Mouse (Mus musculus) embryonic facial prominence, embryonic 10.5 days (tissue): Measurements from ENCODE around the gene Habp4. TPM values are rescaled to one million over a fixed set of nuclear protein-coding genes. Genes with fewer than 3 reads are reported as not detected.

Experiments
- DNase-seq: peaks from one replicate; pipeline ENCODE4 v3.0.0-alpha.2; 2017; ENCODE audit warnings: low spot score
- H3K27ac ChIP-seq: fragments of 300-500 bp; sonication (generic); replicated peaks from 2 replicates; pipeline ENCODE4 v1.5.1; 2016; ENCODE audit warnings: mild to moderate bottlenecking
- H3K27me3 ChIP-seq: fragments of 300-500 bp; sonication (generic); replicated peaks from 2 replicates; pipeline ENCODE4 v1.6.1; 2016; ENCODE audit warnings: low read depth, mild to moderate bottlenecking; ENCODE audit not compliant: poor library complexity, severe bottlenecking
- H3K36me3 ChIP-seq: fragments of 300-500 bp; sonication (generic); replicated peaks from 2 replicates; pipeline ENCODE4 v1.6.1; 2016; ENCODE audit warnings: mild to moderate bottlenecking, moderate library complexity
- H3K4me1 ChIP-seq: fragments of 300-500 bp; sonication (generic); 2 replicates; pipeline ENCODE4 v1.6.1; 2016
- H3K4me3 ChIP-seq: fragments of 300-500 bp; sonication (generic); 2 replicates; pipeline ENCODE4 v1.5.1; 2016; ENCODE audit warnings: mild to moderate bottlenecking, moderate library complexity
- H3K9me3 ChIP-seq: fragments of 300-500 bp; sonication (generic); 2 replicates; pipeline ENCODE4 v1.6.1; 2016; ENCODE audit warnings: mild to moderate bottlenecking
- WGBS: fragments of 180-500 bp; shearing (Covaris S2); methylation state at CpG from one replicate; pipeline ENCODE4 v1.1.7; 2016; 5-methylcytosine and 5-hydroxymethylcytosine counted together
- polyA plus RNA-seq: library from polyadenylated mRNA; unstranded; fragments of >200 nt; fragmentation: Nextera tagmentation; extraction: Ambion mirVana; gene quantifications from 2 replicates; pipeline ENCODE4 v1.2.1, GENCODE M21; 2016

Gene Habp4
- polyA plus RNA-seq, 1 experiment from 2014 or later = 17.4 TPM

DNA sequence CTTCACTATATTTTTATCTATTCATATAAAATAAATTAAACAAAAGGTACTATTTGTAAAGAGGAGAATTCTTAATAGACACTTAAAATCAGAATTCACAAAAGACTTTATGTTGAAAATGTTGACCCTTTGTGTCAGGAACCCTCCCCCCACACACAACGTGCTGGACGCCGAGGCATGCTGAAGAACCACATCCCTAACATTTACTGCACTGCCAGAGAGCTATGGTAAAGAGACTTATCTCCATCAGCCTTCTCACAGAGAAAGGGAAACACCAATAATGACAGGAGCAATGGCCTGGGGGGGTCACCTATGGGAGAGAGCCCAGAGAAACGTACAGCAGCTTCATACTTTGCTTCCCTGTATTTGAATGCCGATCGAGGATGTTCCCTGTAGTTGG, 46.5 kb downstream of the Habp4 start:
- DNase-seq = no peak
- H3K4me3 ChIP-seq = no peak overlapping the region
- no peaks in the 10 kb centered on the region for H3K27me3 ChIP-seq
- WGBS = 91% methylated on average over 6 of the region's 6 CpGs
- no peak overlapping the region for H3K27ac ChIP-seq
- H3K4me1 ChIP-seq = 0 out of 2 replicates have a peak, but pooled peaks cover 2% of the 10 kb centered on the region
- H3K36me3 ChIP-seq = peaks cover 43% of the 10 kb centered on the region
- no peaks in the 10 kb centered on the region for H3K9me3 ChIP-seq

- Histone ChIP-seq H3K27me3 (no peaks in the 10 kb centered on the region), H3K27ac (no peak overlapping the region), H3K9me3 (no peaks in the 10 kb centered on the region), H3K36me3 (peaks cover 46% of the 10 kb centered on the region), H3K4me1 (no peaks in the 10 kb centered on the region), H3K4me3 (no peak overlapping the region)
- 89% methylated on average over 5 of the region's 5 CpGs for WGBS
- no peak for DNase-seq
Observed at GRCm38 (mm10) chr13:64211995-64212603, 50.5 kb downstream of the Habp4 start.

GRCm38 (mm10) chr13:64214891-64215290, 53.3 kb downstream of the Habp4 start:
- Histone ChIP-seq H3K36me3 (peaks cover 43% of the 10 kb centered on the region), H3K4me3 (no peak overlapping the region), H3K4me1 (no peaks in the 10 kb centered on the region), H3K9me3 (no peaks in the 10 kb centered on the region), H3K27ac (no peak overlapping the region), H3K27me3 (no peaks in the 10 kb centered on the region)
- WGBS = 94% methylated on average over 5 of the region's 5 CpGs
- DNase-seq = no peak

DNA sequence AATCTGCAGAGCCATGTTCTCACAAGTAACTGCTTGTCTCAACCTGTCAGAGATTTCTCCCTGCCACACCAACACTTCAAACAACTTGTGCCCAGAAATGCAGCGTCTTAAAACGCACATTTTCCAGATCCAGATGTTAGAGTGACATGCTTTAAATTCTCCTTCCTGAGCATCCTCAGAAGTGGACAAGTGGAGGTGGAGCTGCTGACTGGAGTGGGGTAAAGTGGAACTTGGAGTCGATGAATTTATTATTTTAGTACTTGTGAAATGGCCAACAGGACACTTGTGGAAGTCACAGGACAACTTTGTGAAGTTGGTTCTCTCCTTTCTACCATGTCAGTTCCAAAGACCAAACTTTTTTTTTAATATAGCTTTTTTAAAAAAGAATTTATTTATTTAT, 64.1 kb downstream of the Habp4 start:
- no peak overlapping the region for H3K27ac ChIP-seq
- H3K36me3 ChIP-seq = peaks cover 9% of the 10 kb centered on the region
- 85% methylated on average over 3 of the region's 3 CpGs for WGBS
- no peak for DNase-seq
- no peak overlapping the region for H3K4me3 ChIP-seq
- no peaks in the 10 kb centered on the region for H3K4me1 ChIP-seq
- no peaks in the 10 kb centered on the region for H3K9me3 ChIP-seq
- no peaks in the 10 kb centered on the region for H3K27me3 ChIP-seq

- no peak for DNase-seq
- Histone ChIP-seq H3K9me3 (no peaks in the 10 kb centered on the region), H3K27me3 (no peaks in the 10 kb centered on the region), H3K36me3 (peaks cover 9% of the 10 kb centered on the region), H3K4me3 (no peak overlapping the region), H3K4me1 (no peaks in the 10 kb centered on the region), H3K27ac (no peak overlapping the region)
- WGBS = 86% methylated on average over 4 of the region's 4 CpGs
Observed at GRCm38 (mm10) chr13:64226725-64227124, 65.1 kb downstream of the Habp4 start.

GRCm38 (mm10) chr13:64233139-64233538, 71.5 kb downstream of the Habp4 start:
- Histone ChIP-seq H3K9me3 (no peaks in the 10 kb centered on the region), H3K4me1 (peaks cover 37% of the 10 kb centered on the region), H3K4me3 (no peak overlapping the region), H3K36me3 (no peaks in the 10 kb centered on the region), H3K27ac (no peak overlapping the region), H3K27me3 (no peaks in the 10 kb centered on the region)
- no peak for DNase-seq
- WGBS = 80% methylated on average over 4 of the region's 4 CpGs

GRCm38 (mm10) chr13:64235062-64235715, 73.6 kb downstream of the Habp4 start:
- peaks cover 37% of the 10 kb centered on the region for H3K4me1 ChIP-seq
- 47% methylated on average over 4 of the region's 4 CpGs for WGBS
- H3K4me3 ChIP-seq = no peak overlapping the region
- peak overlapping the region; percentile 77 for H3K27ac ChIP-seq
- no peaks in the 10 kb centered on the region for H3K27me3 ChIP-seq
- no peaks in the 10 kb centered on the region for H3K9me3 ChIP-seq
- peak; percentile 54 for DNase-seq
- no peaks in the 10 kb centered on the region for H3K36me3 ChIP-seq

- DNase-seq = no peak
- Histone ChIP-seq H3K9me3 (no peaks in the 10 kb centered on the region), H3K36me3 (no peaks in the 10 kb centered on the region), H3K4me1 (peaks cover 37% of the 10 kb centered on the region), H3K27ac (peak overlapping the region; percentile 77), H3K4me3 (no peak overlapping the region), H3K27me3 (no peaks in the 10 kb centered on the region)
- 64% methylated on average over 3 of the region's 3 CpGs for WGBS
Observed at GRCm38 (mm10) chr13:64235777-64236176, 74.2 kb downstream of the Habp4 start.

Other genes with a start within 250 kb of the Habp4 start
- not detected in 2 replicates for gene Hsd17b3, start 72.6 kb upstream of the Habp4 start, polyA plus RNA-seq
- gene Slc35d2, start 32.5 kb upstream of the Habp4 start, polyA plus RNA-seq = 2.5 and 3.2 TPM in 2 replicates
- 13.5 and 14.0 TPM in 2 replicates for gene Zfp367, start 8.6 kb upstream of the Habp4 start, polyA plus RNA-seq
- gene Cdc14b, start 113.5 kb downstream of the Habp4 start, polyA plus RNA-seq = 28.4 and 32.2 TPM in 2 replicates
- 31.3 and 33.5 TPM in 2 replicates for gene Aaed1, start 150.9 kb downstream of the Habp4 start, polyA plus RNA-seq
- 121 and 132 TPM in 2 replicates for gene Ctsl, start 209.1 kb downstream of the Habp4 start, polyA plus RNA-seq